8 mouse cellular contexts compared by ENCODE assay signal in the genomic region with DNA sequence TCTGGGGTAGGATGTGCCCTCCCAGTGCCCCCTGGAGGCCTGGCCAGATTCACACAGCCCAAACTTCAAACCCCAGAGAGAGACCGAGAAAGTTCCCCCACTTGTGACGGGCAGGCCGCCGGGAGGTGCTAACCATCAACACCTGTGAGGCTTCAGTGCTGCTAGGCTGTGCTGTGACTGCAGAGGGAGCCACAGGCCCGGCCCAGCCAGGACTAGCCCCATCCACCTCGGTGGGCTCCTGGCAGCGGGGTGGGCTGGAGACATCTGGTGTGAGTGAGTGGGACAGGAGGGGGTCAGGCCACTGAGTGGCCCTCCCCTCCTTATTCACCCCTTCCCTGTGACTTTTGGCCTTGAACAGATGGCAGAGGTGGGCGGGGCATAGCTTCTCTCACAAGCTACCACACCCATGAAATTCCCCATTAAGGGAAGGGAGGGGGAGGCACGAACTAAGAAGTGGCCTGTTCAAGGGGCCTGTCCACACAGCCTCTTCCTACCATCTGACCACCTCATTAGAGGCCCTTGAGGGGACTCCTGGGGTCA.
A peak's percentile ranks its signal among the peaks of the same experiment; 100 is the strongest.
DNase-seq lines count a peak whose midpoint lies in the region; TF ChIP-seq lines count a peak whose summit lies in the region.

No protein-coding gene starts in this region.

- TF ChIP-seq EP300 in heart, adult 2 months (IDR thresholded peaks at IDR 0.05; ENCODE audit: insufficient read depth, low read depth, low read length) = 0 out of 2 replicates have a peak, but pooled peaks have one; percentile 23

- H3K4me3 ChIP-seq in heart, adult 2 months = no peak overlapping the region
- H3K4me3 ChIP-seq in kidney, adult 2 months (ENCODE audit: insufficient read depth, low read depth, low read length) = no peak overlapping the region
- H3K4me3 ChIP-seq in spleen, adult 2 months (ENCODE audit: extremely low read depth, insufficient read depth, insufficient read length) = no peak overlapping the region

- DNase-seq in adrenal gland, adult (ENCODE audit: inconsistent age in 2 of 2, low spot score in 1 of 2) = peak; percentile 32 to 72
- no peak for DNase-seq in adrenal gland, postnatal 4 days (ENCODE audit: low spot score in 2 of 2)
- DNase-seq in cerebellum, postnatal 10 days = peak; percentile 86 to 91
- DNase-seq in heart, adult 2 months = peak; percentile 58 to 59
- peak; percentile 42 for DNase-seq in kidney, adult 2 months
- peak; percentile 70 for DNase-seq in lung, postnatal 14 days
- DNase-seq in spleen, adult 2 months (ENCODE audit: low read depth in 1 of 2, low spot score in 2 of 2) = peak; percentile 36 to 41
- DNase-seq in right cerebral cortex, postnatal 4 days = no peak

- TF ChIP-seq CTCF in heart, adult 2 months (IDR thresholded peaks at IDR 0.05) = peak; percentile 80
- peak; percentile 55 for TF ChIP-seq CTCF in kidney, adult 2 months (conservative IDR thresholded peaks at IDR 0.05; ENCODE audit: insufficient read depth, insufficient read length, low read depth, low read length)
- peak; percentile 40; the same call in 1 of the 2 replicates for TF ChIP-seq CTCF in spleen, adult 2 months (IDR thresholded peaks at IDR 0.05; ENCODE audit: extremely low read depth, insufficient read depth, insufficient read length, insufficient replicate concordance)

- peak overlapping the region; percentile 18 for H3K27ac ChIP-seq in heart, adult 2 months
- no peak overlapping the region for H3K27ac ChIP-seq in kidney, adult 2 months (ENCODE audit: insufficient read depth, low read depth, low read length)
- H3K27ac ChIP-seq in spleen, adult 2 months (ENCODE audit: insufficient read depth, low read length) = no peak overlapping the region

- intact Hi-C loops in heart, adult 2 months (cut with DNase I) = loop anchor here (1.0 to 5.0 kb wide), 2 partner anchors 100 to 128 kb away; no protein-coding TSS in a partner anchor

- H3K36me3 ChIP-seq in heart, adult 2 months (ENCODE audit: control insufficient read depth, insufficient read depth, low read length) = no peaks in the 10 kb centered on the region
- H3K36me3 ChIP-seq in kidney, adult 2 months (ENCODE audit: control insufficient read depth, insufficient read depth, low read length) = no peaks in the 10 kb centered on the region
- no peaks in the 10 kb centered on the region for H3K36me3 ChIP-seq in spleen, adult 2 months (ENCODE audit: control insufficient read depth, insufficient read depth, low read length)

- WGBS in heart, adult 2 months = 38% methylated on average over 9 of the region's 9 CpGs
- WGBS in kidney, adult 2 months = 35% methylated on average over 9 of the region's 9 CpGs
- WGBS in spleen, adult 2 months = 21% methylated on average over 9 of the region's 9 CpGs

- peaks cover 1% of the 10 kb centered on the region; the same call in 1 of the 2 replicates for H3K4me1 ChIP-seq in heart, adult 2 months (ENCODE audit: control insufficient read depth, insufficient read depth, low read length)
- no peaks in the 10 kb centered on the region for H3K4me1 ChIP-seq in kidney, adult 2 months (ENCODE audit: control insufficient read depth, insufficient read depth, low read length)
- no peaks in the 10 kb centered on the region; the same call in 1 of the 2 replicates for H3K4me1 ChIP-seq in spleen, adult 2 months (ENCODE audit: control insufficient read depth, insufficient read depth, insufficient read length)

- H3K27me3 ChIP-seq in heart, adult 2 months (ENCODE audit: control insufficient read depth, insufficient read depth, low read length) = no peaks in the 10 kb centered on the region
- H3K27me3 ChIP-seq in kidney, adult 2 months (replicated peaks; ENCODE audit: control insufficient read depth, insufficient read depth, low read length) = no peaks in the 10 kb centered on the region
- no peaks in the 10 kb centered on the region for H3K27me3 ChIP-seq in spleen, adult 2 months (ENCODE audit: control insufficient read depth, insufficient read depth, low read length)

- TF ChIP-seq POLR2A in heart, adult 2 months (IDR thresholded peaks at IDR 0.05; ENCODE audit: insufficient read depth, low read depth, low read length) = no peak
- no peak for TF ChIP-seq POLR2A in kidney, adult 2 months (IDR thresholded peaks at IDR 0.05; ENCODE audit: low read depth, low read length)
- no peak for TF ChIP-seq POLR2A in spleen, adult 2 months (IDR thresholded peaks at IDR 0.05; ENCODE audit: low read depth, low read length)

- no peak overlapping the region for H3K9ac ChIP-seq in heart, adult 2 months (ENCODE audit: low read depth, low read length)

- H3K79me2 ChIP-seq in heart, adult 2 months (replicated peaks; ENCODE audit: control insufficient read depth, insufficient read depth, low read length) = no peaks in the 10 kb centered on the region

Comparison
In these comparisons a context has a peak if more than half of its experiments do, and no peak if none do; other contexts are left out.
1. DNase-seq: peak in adrenal gland, adult (2 of 2), cerebellum, postnatal 10 days (2 of 2), heart, adult 2 months (2 of 2), kidney, adult 2 months (single experiment), lung, postnatal 14 days (single experiment) and spleen, adult 2 months (2 of 2); none in adrenal gland, postnatal 4 days (0 of 2) and right cerebral cortex, postnatal 4 days (single experiment).
2. Peak in every context shown above with its lines, with median percentiles within 50 percentile points of each other: CTCF ChIP-seq.